Mouse (Mus musculus) forebrain, embryonic 14.5 days (tissue): Measurements from ENCODE around the gene Ube2o. TPM values are rescaled to one million over a fixed set of nuclear protein-coding genes. Genes with fewer than 3 reads are reported as not detected.

Experiments used
- ATAC-seq: fragments of 200-750 bp; cut with Nextera tagmentation; 2 replicates; pipeline ENCODE4 v1.8.0; 2017; ENCODE audit warnings: mild to moderate bottlenecking, moderate library complexity
- DNase-seq: peaks from one replicate; pipeline ENCODE4 v3.0.0-alpha.2; 2015; ENCODE audit warnings: low spot score
- H3K27ac ChIP-seq: fragments of 300-500 bp; sonication (generic); 2 replicates; pipeline ENCODE4 v1.5.1; 2014; ENCODE audit warnings: low read depth, mild to moderate bottlenecking, control low read depth, low read length, moderate library complexity
- H3K27me3 ChIP-seq: fragments of 300-500 bp; sonication (generic); replicated peaks from 2 replicates; pipeline ENCODE4 v1.6.1; 2014; ENCODE audit warnings: low read length, control low read depth, mixed read lengths; ENCODE audit not compliant: control insufficient read depth, insufficient read depth
- H3K36me3 ChIP-seq: fragments of 300-500 bp; sonication (generic); 2 replicates; pipeline ENCODE4 v1.6.1; 2014; ENCODE audit warnings: low read length, control low read depth; ENCODE audit not compliant: control insufficient read depth, insufficient read depth
- H3K4me1 ChIP-seq: fragments of 300-500 bp; sonication (generic); 2 replicates; pipeline ENCODE4 v1.6.1; 2014; ENCODE audit warnings: antibody characterized with exemption, low read length, control low read depth; ENCODE audit not compliant: control insufficient read depth, insufficient read depth
- H3K4me2 ChIP-seq: fragments of 300-500 bp; sonication (generic); 2 replicates; pipeline ENCODE4 v1.6.1; 2014; ENCODE audit warnings: mild to moderate bottlenecking, control low read depth, low read length
- H3K4me3 ChIP-seq: fragments of 300-500 bp; sonication (generic); 2 replicates; pipeline ENCODE4 v1.5.1; 2014; ENCODE audit warnings: low read depth, low read length, control low read depth
- H3K9ac ChIP-seq: fragments of 300-500 bp; sonication (generic); 2 replicates; pipeline ENCODE4 v1.6.1; 2014; ENCODE audit warnings: mild to moderate bottlenecking, low read length, control low read depth, moderate library complexity
- H3K9me3 ChIP-seq: fragments of 300-500 bp; sonication (generic); replicated peaks from 2 replicates; pipeline ENCODE4 v1.6.1; 2016; ENCODE audit warnings: low read length, control low read depth, mixed read lengths; ENCODE audit not compliant: control insufficient read depth
- WGBS: fragments of 180-500 bp; shearing (Covaris S2); extraction: QIAGEN DNeasy Blood & Tissue Kit; methylation state at CpG from one replicate; pipeline ENCODE4 v1.1.7; 2014; 5-methylcytosine and 5-hydroxymethylcytosine counted together
- polyA plus RNA-seq: library from polyadenylated mRNA; unstranded; fragments of >200 nt; fragmentation: Nextera tagmentation; extraction: Ambion mirVana; gene quantifications from 2 replicates; pipeline ENCODE4 v1.2.1, GENCODE M21; 2014

Ube2o gene
- polyA plus RNA-seq, 1 experiment from 2014 or later = 16.7 TPM

DNA sequence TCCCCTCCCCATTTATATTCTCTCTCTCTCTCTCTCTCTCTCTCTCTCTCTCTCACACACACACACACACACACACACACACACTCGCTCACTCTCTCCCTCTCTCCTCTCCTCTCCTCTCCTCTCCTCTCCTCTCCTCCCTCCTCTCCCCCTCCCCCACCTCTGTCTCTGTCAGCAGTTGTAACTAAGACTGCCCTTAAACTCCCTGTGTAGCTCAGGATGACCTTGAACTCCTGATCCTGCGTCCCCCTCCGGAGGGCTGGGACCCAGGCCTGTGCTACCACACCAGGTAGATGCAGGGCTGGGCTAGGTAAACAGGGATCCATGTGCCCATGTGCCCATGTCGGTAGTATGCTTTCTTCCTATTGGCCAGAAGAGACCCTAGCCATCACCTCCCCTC is 10.4 kb upstream of the Ube2o start:
- ATAC-seq = no peak
- DNase-seq = no peak
- no peaks in the 10 kb centered on the region for H3K27me3 ChIP-seq
- no peak overlapping the region for H3K9ac ChIP-seq
- H3K4me2 ChIP-seq = no peak overlapping the region
- H3K36me3 ChIP-seq = no peaks in the 10 kb centered on the region
- no peaks in the 10 kb centered on the region for H3K9me3 ChIP-seq
- H3K27ac ChIP-seq = no peak overlapping the region
- no peak overlapping the region for H3K4me3 ChIP-seq
- 87% methylated on average over 4 of the region's 4 CpGs for WGBS
- H3K4me1 ChIP-seq = peaks cover 16% of the 10 kb centered on the region

- ATAC-seq = no peak
- H3K36me3 ChIP-seq = no peaks in the 10 kb centered on the region
- WGBS = 54% methylated on average over 8 of the region's 8 CpGs
- no peaks in the 10 kb centered on the region for H3K9me3 ChIP-seq
- no peak overlapping the region for H3K4me3 ChIP-seq
- no peak for DNase-seq
- peaks cover 16% of the 10 kb centered on the region for H3K4me1 ChIP-seq
- no peaks in the 10 kb centered on the region for H3K27me3 ChIP-seq
- peak overlapping the region; percentile 15; the same call in 1 of the 2 replicates for H3K27ac ChIP-seq
- no peak overlapping the region for H3K9ac ChIP-seq
- H3K4me2 ChIP-seq = no peak overlapping the region
These were observed 8.3 kb upstream of the Ube2o start for GRCm38 (mm10) chr11:116589574-116589973.

GRCm38 (mm10) chr11:116589020-116589531 is 7.8 kb upstream of the Ube2o start:
- Histone ChIP-seq H3K9ac (peak overlapping the region; percentile 10; the same call in 1 of the 2 replicates), H3K27me3 (no peaks in the 10 kb centered on the region), H3K4me3 (no peak overlapping the region), H3K36me3 (no peaks in the 10 kb centered on the region), H3K4me1 (peaks cover 16% of the 10 kb centered on the region), H3K9me3 (no peaks in the 10 kb centered on the region), H3K4me2 (no peak overlapping the region), H3K27ac (peak overlapping the region; percentile 15; the same call in 1 of the 2 replicates)
- DNase-seq (peak; percentile 52), ATAC-seq (no peak)
- WGBS = 22% methylated on average over 14 of the region's 14 CpGs

DNA sequence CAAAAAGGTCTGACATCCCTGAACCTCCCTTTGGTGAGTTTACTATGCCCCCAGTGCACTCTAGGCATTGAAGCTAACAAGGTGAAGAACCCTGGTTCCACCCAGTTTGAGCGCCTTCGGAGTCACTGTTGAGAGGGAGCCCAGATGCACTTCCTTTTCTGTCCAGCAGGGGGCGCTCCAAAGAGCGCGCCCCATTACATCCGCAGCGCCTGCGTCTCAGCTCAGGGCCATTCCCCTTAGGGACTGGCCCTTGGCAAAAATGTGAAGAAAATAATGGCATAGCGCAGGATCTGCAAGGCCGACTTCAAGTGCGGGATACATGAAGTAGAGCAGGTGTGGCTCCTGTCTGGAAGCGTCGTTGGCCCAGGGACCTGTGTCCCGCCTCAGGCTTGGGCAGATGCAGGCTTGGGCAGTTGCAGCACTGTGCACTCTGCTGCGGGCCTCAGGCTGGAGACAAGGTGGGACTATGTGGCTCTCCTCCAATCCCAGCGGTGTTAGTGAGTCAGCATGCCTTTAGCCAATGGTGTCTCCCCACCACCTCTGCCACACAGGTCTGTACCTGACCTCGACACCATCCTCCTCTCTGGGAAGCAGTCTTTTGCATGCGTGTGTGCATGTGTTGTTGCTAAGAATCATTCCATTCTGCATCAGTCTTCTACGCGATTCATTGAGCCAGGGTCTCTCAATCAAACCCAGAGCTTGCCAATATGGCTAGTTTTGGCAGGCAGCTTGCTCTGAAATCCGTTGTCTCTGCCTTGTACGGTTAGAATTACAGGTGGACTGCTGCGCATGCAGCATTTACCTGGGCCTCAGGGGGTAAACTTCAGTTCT is 5.8 kb upstream of the Ube2o start:
- Histone ChIP-seq H3K27me3 (no peaks in the 10 kb centered on the region), H3K36me3 (no peaks in the 10 kb centered on the region), H3K4me3 (no peak overlapping the region), H3K9me3 (no peaks in the 10 kb centered on the region), H3K9ac (no peak overlapping the region), H3K4me1 (peaks cover 7% of the 10 kb centered on the region; the same call in 1 of the 2 replicates), H3K4me2 (peak overlapping the region; percentile 25; the same call in 1 of the 2 replicates), H3K27ac (no peak overlapping the region)
- ATAC-seq (peak; percentile 66; the same call in 1 of the 2 replicates), DNase-seq (peak; percentile 76)
- 20% methylated on average over 23 of the region's 23 CpGs for WGBS

GRCm38 (mm10) chr11:116586310-116586709 is 5.1 kb upstream of the Ube2o start, which contains the start of gene Aanat:
Gene Aanat (plus strand): TSS chr11:116586432.
- WGBS = 68% methylated on average over 5 of the region's 5 CpGs
- H3K4me3 ChIP-seq = no peak within 1 kb of the TSS
- DNase-seq (no peak), ATAC-seq (no peak)
- H3K4me2 ChIP-seq = peak within 1 kb of the TSS; percentile 25; the same call in 1 of the 2 replicates
- H3K27ac ChIP-seq = no peak within 1 kb of the TSS
- H3K36me3 ChIP-seq = no peaks in the 10 kb centered on the region
- H3K9ac ChIP-seq = no peak within 1 kb of the TSS
- H3K27me3 ChIP-seq = no peaks in the 10 kb centered on the region
- H3K9me3 ChIP-seq = no peaks in the 10 kb centered on the region
- peaks cover 7% of the 10 kb centered on the region; the same call in 1 of the 2 replicates for H3K4me1 ChIP-seq

DNA sequence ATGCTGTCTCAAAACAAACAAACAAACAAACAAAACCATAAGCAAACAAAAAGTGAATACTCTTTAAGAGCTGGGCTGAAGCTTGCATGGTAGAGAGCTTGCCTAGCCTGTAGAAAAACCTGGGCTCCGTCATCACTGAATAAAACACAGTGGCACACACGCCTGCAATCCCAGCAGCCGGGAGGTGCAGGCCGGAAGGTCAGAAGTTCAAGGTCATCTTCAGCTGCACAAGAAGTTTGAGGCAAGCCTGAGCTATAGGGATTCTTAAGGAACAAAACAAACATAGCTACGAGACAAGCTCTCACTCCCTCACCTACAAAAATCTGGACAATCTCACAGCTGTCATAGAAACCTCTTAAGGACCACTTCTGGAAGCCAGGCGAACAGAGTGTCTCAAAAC is 4.4 kb upstream of the Ube2o start:
- Histone ChIP-seq H3K36me3 (no peaks in the 10 kb centered on the region), H3K4me3 (no peak overlapping the region), H3K9ac (no peak overlapping the region), H3K4me2 (no peak overlapping the region), H3K27ac (no peak overlapping the region), H3K9me3 (no peaks in the 10 kb centered on the region), H3K4me1 (peaks cover 7% of the 10 kb centered on the region; the same call in 1 of the 2 replicates), H3K27me3 (no peaks in the 10 kb centered on the region)
- WGBS = 85% methylated on average over 6 of the region's 6 CpGs
- ATAC-seq (no peak), DNase-seq (no peak)

- H3K4me3 ChIP-seq = peak overlapping the region; percentile 89
- DNase-seq (peak; percentile 53), ATAC-seq (peak; percentile 71)
- peak overlapping the region; percentile 90 for H3K9ac ChIP-seq
- no peaks in the 10 kb centered on the region for H3K36me3 ChIP-seq
- H3K27ac ChIP-seq = peak overlapping the region; percentile 90
- H3K4me1 ChIP-seq = peaks cover 10% of the 10 kb centered on the region
- peak overlapping the region; percentile 77 for H3K4me2 ChIP-seq
- H3K27me3 ChIP-seq = no peaks in the 10 kb centered on the region
- under 1% methylated on average over 66 of the region's 91 CpGs for WGBS
- H3K9me3 ChIP-seq = no peaks in the 10 kb centered on the region
These were observed 404 bp downstream of the Ube2o start for GRCm38 (mm10) chr11:116580711-116581375.

DNA sequence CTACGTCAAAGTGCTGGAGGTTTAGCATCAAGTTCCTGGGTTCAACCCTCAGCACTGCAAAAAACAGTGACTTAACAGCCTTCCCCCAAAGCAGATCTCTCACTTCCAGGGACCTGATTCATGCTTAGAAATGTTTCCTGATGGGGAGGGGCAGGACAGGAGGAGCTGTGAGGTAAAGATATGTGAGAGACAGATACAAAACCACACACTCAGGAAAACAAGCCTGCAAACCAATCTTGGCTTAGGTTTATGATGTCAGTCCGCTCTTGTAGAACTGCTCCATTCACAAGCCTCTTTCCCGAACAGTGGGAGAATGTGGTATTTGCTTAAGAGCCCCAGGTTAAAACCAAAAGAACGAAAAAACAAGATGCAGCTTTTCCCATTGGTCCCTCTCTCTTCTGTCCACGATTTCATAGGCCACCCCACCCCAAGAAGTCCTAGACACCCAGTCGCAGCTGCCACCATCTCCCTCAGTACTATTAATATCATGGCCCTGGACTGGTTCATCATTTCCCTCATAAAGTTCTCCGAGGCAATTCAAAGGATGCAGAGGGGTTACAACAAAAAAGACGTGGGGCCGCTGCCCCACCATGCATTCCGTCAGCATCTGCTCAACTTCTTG is 1.1 kb downstream of the Ube2o start:
- peaks cover 10% of the 10 kb centered on the region for H3K4me1 ChIP-seq
- no peaks in the 10 kb centered on the region for H3K9me3 ChIP-seq
- peak overlapping the region; percentile 77 for H3K4me2 ChIP-seq
- no peaks in the 10 kb centered on the region for H3K27me3 ChIP-seq
- ATAC-seq = no peak
- H3K27ac ChIP-seq = peak overlapping the region; percentile 90; the same call in 1 of the 2 replicates
- peak overlapping the region; percentile 89 for H3K4me3 ChIP-seq
- H3K36me3 ChIP-seq = no peaks in the 10 kb centered on the region
- WGBS = 21% methylated on average over 10 of the region's 10 CpGs
- H3K9ac ChIP-seq = peak overlapping the region; percentile 90
- DNase-seq = peak; percentile 19
